Mouse (Mus musculus) forebrain, embryonic 16.5 days (tissue): Measurements from ENCODE around the gene Cbr4. TPM values are rescaled to one million over a fixed set of nuclear protein-coding genes. Genes with fewer than 3 reads are reported as not detected.

ENCODE experiments used
- ATAC-seq: fragments of 200-750 bp; cut with Nextera tagmentation; 2 replicates; pipeline ENCODE4 v1.8.0; 2017; ENCODE audit warnings: mild to moderate bottlenecking, moderate library complexity
- H3K27ac ChIP-seq: fragments of 300-500 bp; sonication (generic); 2 replicates; pipeline ENCODE4 v1.5.1; 2014; ENCODE audit warnings: low read length, control low read depth
- H3K27me3 ChIP-seq: fragments of 300-500 bp; sonication (generic); replicated peaks from 2 replicates; pipeline ENCODE4 v1.6.1; 2014; ENCODE audit warnings: low read length; ENCODE audit not compliant: control insufficient read depth, insufficient read depth
- H3K36me3 ChIP-seq: fragments of 300-500 bp; sonication (generic); 2 replicates; pipeline ENCODE4 v1.6.1; 2014; ENCODE audit not compliant: control insufficient read depth, insufficient read depth
- H3K4me1 ChIP-seq: fragments of 300-500 bp; sonication (generic); replicated peaks from 2 replicates; pipeline ENCODE4 v1.6.1; 2014; ENCODE audit warnings: low read length; ENCODE audit not compliant: control insufficient read depth, insufficient read depth
- H3K4me2 ChIP-seq: fragments of 300-500 bp; sonication (generic); 2 replicates; pipeline ENCODE4 v1.6.1; 2014; ENCODE audit warnings: mild to moderate bottlenecking, low read length, control low read depth
- H3K4me3 ChIP-seq: fragments of 300-500 bp; sonication (generic); replicated peaks from 2 replicates; pipeline ENCODE4 v1.5.1; 2014; ENCODE audit warnings: mild to moderate bottlenecking, low read length, control low read depth
- H3K9ac ChIP-seq: fragments of 300-500 bp; sonication (generic); replicated peaks from 2 replicates; pipeline ENCODE4 v1.6.1; 2014; ENCODE audit warnings: low read depth, low read length, control low read depth
- H3K9me3 ChIP-seq: fragments of 300-500 bp; sonication (generic); 2 replicates; pipeline ENCODE4 v1.6.1; 2016; ENCODE audit warnings: low read length; ENCODE audit not compliant: control insufficient read depth
- WGBS: fragments of 180-500 bp; shearing (Covaris S2); extraction: QIAGEN DNeasy Blood & Tissue Kit; methylation state at CpG from one replicate; pipeline ENCODE4 v1.1.7; 2014; 5-methylcytosine and 5-hydroxymethylcytosine counted together
- polyA plus RNA-seq: library from polyadenylated mRNA; unstranded; fragments of >200 nt; fragmentation: Nextera tagmentation; extraction: Ambion mirVana; gene quantifications from 2 replicates; pipeline ENCODE4 v1.2.1, GENCODE M21; 2015

Cbr4 gene
- polyA plus RNA-seq, 1 experiment from 2014 or later: 19.6 TPM

- Histone ChIP-seq H3K9me3 (no peaks in the 10 kb centered on the region; the same call in 1 of the 2 replicates), H3K36me3 (peaks cover 7% of the 10 kb centered on the region; the same call in 1 of the 2 replicates), H3K27ac (no peak overlapping the region), H3K4me2 (no peak overlapping the region), H3K27me3 (no peaks in the 10 kb centered on the region), H3K9ac (no peak overlapping the region), H3K4me1 (no peaks in the 10 kb centered on the region), H3K4me3 (no peak overlapping the region)
- no peak for ATAC-seq
- 81% methylated on average over 8 of the region's 8 CpGs for WGBS
Observed at GRCm38 (mm10) chr8:61552755-61553402, 65.3 kb downstream of the Cbr4 start.

- 61% methylated on average over 6 of the region's 6 CpGs for WGBS
- H3K4me1 ChIP-seq: no peaks in the 10 kb centered on the region
Observed at GRCm38 (mm10) chr8:61555343-61555742, 67.8 kb downstream of the Cbr4 start.

GRCm38 (mm10) chr8:61556219-61556618 lies 68.7 kb downstream of the Cbr4 start:
- no peak overlapping the region for H3K27ac ChIP-seq
- H3K9ac ChIP-seq: no peak overlapping the region
- no peaks in the 10 kb centered on the region for H3K9me3 ChIP-seq
- no peaks in the 10 kb centered on the region for H3K36me3 ChIP-seq
- no peaks in the 10 kb centered on the region for H3K4me1 ChIP-seq
- no peak overlapping the region for H3K4me2 ChIP-seq
- H3K4me3 ChIP-seq: no peak overlapping the region
- H3K27me3 ChIP-seq: no peaks in the 10 kb centered on the region
- WGBS: 69% methylated on average over 8 of the region's 8 CpGs
- no peak for ATAC-seq

More at GRCm38 (mm10) chr8:61555343-61555742, 67.8 kb downstream of the Cbr4 start:
- no peak overlapping the region for H3K4me2 ChIP-seq
- no peak overlapping the region for H3K4me3 ChIP-seq
- H3K36me3 ChIP-seq: no peaks in the 10 kb centered on the region
- H3K9me3 ChIP-seq: no peaks in the 10 kb centered on the region
- no peak overlapping the region for H3K27ac ChIP-seq
- no peak for ATAC-seq
- no peak overlapping the region for H3K9ac ChIP-seq
- no peaks in the 10 kb centered on the region for H3K27me3 ChIP-seq
